Mouse (Mus musculus) CH12.LX (cell line): Measurements from ENCODE around the gene Ldlrad1. TPM values are rescaled to one million over a fixed set of nuclear protein-coding genes. Genes with fewer than 3 reads are reported as not detected.

Experiments used
- DNase-seq: peaks from one replicate; pipeline ENCODE4 v3.0.0-alpha.2; 2013; ENCODE audit errors: extremely low read depth
- H3K27ac ChIP-seq: 2 replicates; pipeline ENCODE4 v1.5.1; 2012; ENCODE audit warnings: low read depth, mild to moderate bottlenecking, control low read depth, moderate library complexity; ENCODE audit not compliant: insufficient read depth
- H3K27me3 ChIP-seq: replicated peaks from 2 replicates; pipeline ENCODE3; 2012; ENCODE audit warnings: inconsistent platforms
- H3K36me3 ChIP-seq, 2 experiments: replicated peaks in 1 of 2; 2 replicates each; pipeline versions ENCODE3 to v1.6.1; 2012; ENCODE audit warnings: inconsistent platforms in 1 of 2, low read length in 1 of 2, mild to moderate bottlenecking in 1 of 2, mixed read lengths in 1 of 2, moderate library complexity in 1 of 2; ENCODE audit not compliant: control insufficient read depth in 1 of 2, insufficient read depth in 1 of 2
- H3K4me1 ChIP-seq, 2 experiments: 2 replicates each; pipeline ENCODE4 v1.6.1; 2012; ENCODE audit warnings: inconsistent platforms in 1 of 2, moderate library complexity in 1 of 2; ENCODE audit not compliant: insufficient read depth in 2 of 2, control insufficient read depth in 1 of 2
- H3K4me2 ChIP-seq: 2 replicates; pipeline ENCODE4 v1.6.1; 2012; ENCODE audit warnings: low read depth, mild to moderate bottlenecking, control low read depth; ENCODE audit not compliant: poor library complexity, insufficient read depth, severe bottlenecking
- H3K4me3 ChIP-seq, 3 experiments: fragments of 150-350 bp in 1 of 3; sonication (generic) in 1 of 3; replicated peaks in 1 of 3; 2 replicates each; pipeline versions ENCODE3 to v1.5.1; 2011 to 2012; ENCODE audit warnings: low read depth in 2 of 3, low read length in 2 of 3, mild to moderate bottlenecking in 2 of 3, moderate library complexity in 2 of 3, control low read depth in 1 of 3, improper control_type of control experiment in 1 of 3, inconsistent platforms in 1 of 3, mixed read lengths in 1 of 3; ENCODE audit not compliant: poor library complexity in 1 of 3
- H3K79me2 ChIP-seq: replicated peaks from 2 replicates; pipeline ENCODE4 v1.6.1; 2012; ENCODE audit warnings: mild to moderate bottlenecking, moderate library complexity; ENCODE audit not compliant: control insufficient read depth, poor library complexity, insufficient read depth, severe bottlenecking; ENCODE audit errors: extremely low read depth
- H3K9ac ChIP-seq: 2 replicates; pipeline ENCODE4 v1.6.1; 2012; ENCODE audit warnings: low read depth, mild to moderate bottlenecking, control low read depth, moderate library complexity; ENCODE audit not compliant: insufficient read depth
- H3K9me3 ChIP-seq: replicated peaks from 2 replicates; pipeline ENCODE3; 2012; ENCODE audit warnings: low read length, inconsistent platforms, mixed read lengths
- BHLHE40 ChIP-seq: IDR thresholded peaks from 2 replicates; pipeline ENCODE4 v1.6.1; 2011; ENCODE audit warnings: mild to moderate bottlenecking, low read depth, low read length, improper control_type of control experiment
- CHD1 ChIP-seq: IDR thresholded peaks from 2 replicates; pipeline ENCODE4 v1.6.1; 2012; ENCODE audit warnings: low read depth, low read length, improper control_type of control experiment, inconsistent platforms
- CHD2 ChIP-seq: IDR thresholded peaks from 2 replicates; pipeline ENCODE4 v1.6.1; 2011; ENCODE audit warnings: low read length, improper control_type of control experiment
- CTCF ChIP-seq, 2 experiments: IDR thresholded peaks in 1 of 2; conservative IDR thresholded peaks in 1 of 2; 2 replicates each; pipeline ENCODE4 v1.5.1; 2011 to 2012; ENCODE audit warnings: low read depth in 2 of 2, low read length in 2 of 2, improper control_type of control experiment in 1 of 2, inconsistent platforms in 1 of 2, mild to moderate bottlenecking in 1 of 2, moderate library complexity in 1 of 2
- E2F4 ChIP-seq: IDR thresholded peaks from 2 replicates; pipeline ENCODE4 v1.6.1; 2011; ENCODE audit warnings: low read depth, low read length, improper control_type of control experiment; ENCODE audit not compliant: insufficient replicate concordance
- ELF1 ChIP-seq: IDR thresholded peaks from 2 replicates; pipeline ENCODE4 v1.6.1; 2014; ENCODE audit warnings: low read depth, mild to moderate bottlenecking, inconsistent platforms, low read length, improper control_type of control experiment
- ETS1 ChIP-seq: conservative IDR thresholded peaks from 2 replicates; pipeline ENCODE4 v1.6.1; 2012; ENCODE audit warnings: low read depth, mild to moderate bottlenecking, inconsistent platforms, low read length, improper control_type of control experiment, moderate library complexity
- HCFC1 ChIP-seq: IDR thresholded peaks from 2 replicates; pipeline ENCODE4 v1.6.1; 2012; ENCODE audit warnings: low read depth, mild to moderate bottlenecking, inconsistent platforms, low read length, improper control_type of control experiment
- JUND ChIP-seq: conservative IDR thresholded peaks from 2 replicates; pipeline ENCODE4 v1.6.1; 2011; ENCODE audit warnings: low read depth, low read length, improper control_type of control experiment
- MAZ ChIP-seq: IDR thresholded peaks from 2 replicates; pipeline ENCODE4 v1.6.1; 2012; ENCODE audit warnings: low read depth, mild to moderate bottlenecking, inconsistent platforms, low read length, improper control_type of control experiment, moderate library complexity
- MEF2A ChIP-seq: IDR thresholded peaks from 2 replicates; pipeline ENCODE4 v1.6.1; 2014; ENCODE audit warnings: low read depth, mild to moderate bottlenecking, inconsistent platforms, low read length, improper control_type of control experiment, borderline replicate concordance
- MXI1 ChIP-seq: IDR thresholded peaks from 2 replicates; pipeline ENCODE4 v1.6.1; 2011; ENCODE audit warnings: mild to moderate bottlenecking, low read depth, low read length, improper control_type of control experiment
- MYC ChIP-seq: IDR thresholded peaks from 2 replicates; pipeline ENCODE4 v1.6.1; 2011; ENCODE audit warnings: low read depth, mild to moderate bottlenecking, improper control_type of control experiment, low read length
- NELFE ChIP-seq: IDR thresholded peaks from 2 replicates; pipeline ENCODE4 v1.6.1; 2011; ENCODE audit warnings: low read depth, low read length, improper control_type of control experiment
- NRF1 ChIP-seq: IDR thresholded peaks from 2 replicates; pipeline ENCODE4 v1.6.1; 2014; ENCODE audit warnings: low read depth, mild to moderate bottlenecking, inconsistent platforms, low read length, improper control_type of control experiment, moderate library complexity
- POLR2A ChIP-seq: IDR thresholded peaks from 2 replicates; pipeline ENCODE4 v1.6.1; 2011; ENCODE audit warnings: low read depth, mild to moderate bottlenecking, improper control_type of control experiment, low read length
- RAD21 ChIP-seq: IDR thresholded peaks from 2 replicates; pipeline ENCODE4 v1.6.1; 2011; ENCODE audit warnings: low read depth, mild to moderate bottlenecking, low read length, improper control_type of control experiment, moderate library complexity
- RCOR1 ChIP-seq: conservative IDR thresholded peaks from 2 replicates; pipeline ENCODE4 v1.6.1; 2012; ENCODE audit warnings: low read depth, mild to moderate bottlenecking, inconsistent platforms, low read length, improper control_type of control experiment
- SIN3A ChIP-seq: IDR thresholded peaks from 2 replicates; pipeline ENCODE4 v1.6.1; 2012; ENCODE audit warnings: low read length, improper control_type of control experiment, inconsistent platforms
- SMC3 ChIP-seq: IDR thresholded peaks from 2 replicates; pipeline ENCODE4 v1.6.1; 2011; ENCODE audit warnings: low read depth, low read length, improper control_type of control experiment
- TCF12 ChIP-seq: IDR thresholded peaks from 2 replicates; pipeline ENCODE4 v1.6.1; 2014; ENCODE audit warnings: low read depth, mild to moderate bottlenecking, inconsistent platforms, low read length, improper control_type of control experiment
- UBTF ChIP-seq: IDR thresholded peaks from 2 replicates; pipeline ENCODE4 v1.6.1; 2012; ENCODE audit warnings: low read depth, mild to moderate bottlenecking, inconsistent platforms, low read length, improper control_type of control experiment, moderate library complexity
- USF2 ChIP-seq: conservative IDR thresholded peaks from 2 replicates; pipeline ENCODE4 v1.6.1; 2011; ENCODE audit warnings: low read depth, low read length, improper control_type of control experiment
- ZMIZ1 ChIP-seq: IDR thresholded peaks from 2 replicates; pipeline ENCODE4 v1.6.1; 2012; ENCODE audit warnings: low read depth, mild to moderate bottlenecking, inconsistent platforms, low read length, improper control_type of control experiment
- ZNF384 ChIP-seq: IDR thresholded peaks from 2 replicates; pipeline ENCODE4 v1.6.1; 2012; ENCODE audit warnings: low read depth, low read length, improper control_type of control experiment, inconsistent platforms
- dilution Hi-C: fragments of 300-500 bp; cut with MboI; formaldehyde crosslinking; loops from 2 replicates; pipeline ENCODE4 v1.14.3; 2020; ENCODE audit warnings: low sequenced_read_pairs; ENCODE audit not compliant: extremely low pct_unique_long_range_greater_than_20kb, extremely low pct_ligation_motif_present
- in situ Hi-C: fragments of 300-500 bp; cut with MboI; formaldehyde crosslinking; loops from 3 replicates; pipeline ENCODE4 v1.14.3; 2019; ENCODE audit warnings: low sequenced_read_pairs, low pct_ligation_motif_present, low pct_unique_long_range_greater_than_20kb, mixed read lengths
- polyA plus RNA-seq: library from polyadenylated mRNA; unstranded; fragments of >175 nt; gene quantifications from 2 replicates; pipeline ENCODE4 v1.2.1, GENCODE M21; 2012; ENCODE audit warnings: low read depth; ENCODE audit not compliant: insufficient read length
- total RNA-seq, 2 experiments: library from RNA; depleted of rRNA; stranded (reverse); fragments of 300-350 nt in 1 of 2; fragments of >200 nt in 1 of 2; gene quantifications; 2 replicates each; pipeline ENCODE4 v1.2.3; 2012 to 2014

Gene Ldlrad1
- total and polyA plus RNA-seq, 3 experiments, result not detected

- Histone ChIP-seq H3K27ac (peak within 1 kb of the TSS; percentile 53), H3K79me2 (peaks cover 6% of the 10 kb centered on the region), H3K36me3 (no peaks in the 10 kb centered on the region), H3K27me3 (no peaks in the 10 kb centered on the region), H3K4me1 (peaks cover 2 to 41% of the 10 kb centered on the region in 2 experiments; a peak in 3 of 4 replicates), H3K4me2 (peak within 1 kb of the TSS; percentile 94), H3K9ac (peak within 1 kb of the TSS; percentile 86), H3K4me3 (peak within 1 kb of the TSS; percentile 75 to 92 (median 78)), H3K9me3 (no peaks in the 10 kb centered on the region)
- peak; percentile 90 for DNase-seq
- TF ChIP-seq CHD2 (peak; percentile 12), NELFE (peak; percentile 69; the same call in 1 of the 2 replicates), BHLHE40 (no peak; the same call in 1 of the 2 replicates), ELF1 (peak; percentile 38; the same call in 1 of the 2 replicates), TCF12 (peak; percentile 42; the same call in 1 of the 2 replicates), POLR2A (peak; percentile 67), MYC (no peak), CTCF (conservative IDR thresholded peaks at IDR 0.05 in 1 of 2, IDR thresholded peaks at IDR 0.05 in 1 of 2; ENCODE audit: low read depth in 2 of 2, low read length in 2 of 2) (peak in 1 of 2 experiments; percentile 44; a peak in 2 of 4 replicates), ZNF384 (no peak), NRF1 (peak; percentile 82), CHD1 (no peak), ETS1 (no peak), SMC3 (no peak), UBTF (peak; percentile 47; the same call in 1 of the 2 replicates), USF2 (no peak), ZMIZ1 (0 out of 2 replicates have a peak, but pooled peaks have one; percentile 41), MXI1 (peak; percentile 66), RAD21 (no peak), E2F4 (no peak), SIN3A (peak; percentile 59), RCOR1 (no peak), MAZ (peak; percentile 68), HCFC1 (peak; percentile 22; the same call in 1 of the 2 replicates), JUND (no peak), MEF2A (no peak)
- dilution Hi-C loops (no loop called here), in situ Hi-C loops (loop anchor here (5.0 kb wide), 1 partner anchor 94 kb away; no protein-coding TSS in a partner anchor)
Observed at GRCm38 (mm10) chr4:107253125-107254091, 44.4 kb downstream of the Ldlrad1 start, which contains the start of the genes Lrrc42 and Hspb11. TSS of gene Lrrc42 (minus strand) at chr4:107253532. TSS of gene Hspb11 (plus strand) at chr4:107253593.
